In genomic region chr13:37361249-37361648, GRCm38 (mm10) we compare ENCODE assay signal across 24 mouse cellular contexts. TPM values are rescaled to one million over a fixed set of nuclear protein-coding genes. Genes with fewer than 3 reads are reported as not detected.
DNase-seq lines count a peak whose midpoint lies in the region; ATAC-seq and TF ChIP-seq lines count a peak whose summit lies in the region.
"Had no signal": no experiment of that assay in that cellular context is flagged by ENCODE, and none has a peak within 500 bp of the region (broad histone marks: within the 10 kb centered on the region; RNA-seq: fewer than 3 reads in every experiment).

No protein-coding gene starts in this region.

- no peak overlapping the region for H3K27ac ChIP-seq in forebrain, postnatal 0 days (ENCODE audit: low read depth, low read length)
- no peak overlapping the region for H3K27ac ChIP-seq in forebrain, embryonic 12.5 days
- H3K27ac ChIP-seq in lung, embryonic 14.5 days (ENCODE audit: low read depth): peak overlapping the region; percentile 77; the same call in 1 of the 2 replicates
- H3K27ac ChIP-seq: hindbrain, embryonic 14.5 days; limb, embryonic 12.5 days; liver, embryonic 15.5 days; midbrain, embryonic 15.5 days had no signal

- ATAC-seq in forebrain, postnatal 0 days: no peak
- no peak for ATAC-seq in forebrain, embryonic 12.5 days (ENCODE audit: low FRiP score)
- ATAC-seq in lung, embryonic 14.5 days (ENCODE audit: insufficient read depth): peak; percentile 90
- ATAC-seq: activated CD4-positive, CD25-positive, alpha-beta regulatory T cell, adult 4 months; midbrain, embryonic 15.5 days; Patski had no signal

- no peak overlapping the region for H3K9ac ChIP-seq in forebrain, postnatal 0 days
- no peak overlapping the region for H3K9ac ChIP-seq in forebrain, embryonic 12.5 days
- no peak overlapping the region for H3K9ac ChIP-seq in lung, embryonic 14.5 days
- H3K9ac ChIP-seq: hindbrain, embryonic 14.5 days; limb, embryonic 12.5 days; liver, embryonic 15.5 days; midbrain, embryonic 15.5 days had no signal

- no peaks in the 10 kb centered on the region for H3K36me3 ChIP-seq in forebrain, postnatal 0 days (ENCODE audit: insufficient read depth)
- H3K36me3 ChIP-seq in forebrain, embryonic 12.5 days (replicated peaks): no peaks in the 10 kb centered on the region
- no peaks in the 10 kb centered on the region for H3K36me3 ChIP-seq in lung, embryonic 14.5 days (ENCODE audit: insufficient read depth)
- H3K36me3 ChIP-seq: limb, embryonic 12.5 days; liver, embryonic 15.5 days; midbrain, embryonic 15.5 days had no signal

- no peak overlapping the region for H3K4me3 ChIP-seq in forebrain, postnatal 0 days (ENCODE audit: low read depth, low read length)
- no peak overlapping the region for H3K4me3 ChIP-seq in forebrain, embryonic 12.5 days (replicated peaks)
- no peak overlapping the region for H3K4me3 ChIP-seq in lung, embryonic 14.5 days (ENCODE audit: low read depth, low read length)
- H3K4me3 ChIP-seq: left cerebral cortex, adult 2 months; limb, embryonic 12.5 days; liver, embryonic 15.5 days; midbrain, embryonic 15.5 days; myocyte had no signal

- no peaks in the 10 kb centered on the region for H3K27me3 ChIP-seq in forebrain, postnatal 0 days (ENCODE audit: insufficient read depth, low read length)
- no peaks in the 10 kb centered on the region for H3K27me3 ChIP-seq in forebrain, embryonic 12.5 days
- no peaks in the 10 kb centered on the region for H3K27me3 ChIP-seq in lung, embryonic 14.5 days (ENCODE audit: insufficient read depth, low read length)
- H3K27me3 ChIP-seq: limb, embryonic 12.5 days; liver, embryonic 15.5 days; midbrain, embryonic 15.5 days had no signal

- H3K9me3 ChIP-seq in forebrain, postnatal 0 days (ENCODE audit: low read length): no peaks in the 10 kb centered on the region
- H3K9me3 ChIP-seq in forebrain, embryonic 12.5 days: no peaks in the 10 kb centered on the region
- no peaks in the 10 kb centered on the region for H3K9me3 ChIP-seq in lung, embryonic 14.5 days (ENCODE audit: low read depth, low read length)
- H3K9me3 ChIP-seq: limb, embryonic 12.5 days; liver, embryonic 15.5 days; midbrain, embryonic 15.5 days had no signal

- H3K4me1 ChIP-seq in forebrain, postnatal 0 days (ENCODE audit: insufficient read depth): no peaks in the 10 kb centered on the region
- no peaks in the 10 kb centered on the region for H3K4me1 ChIP-seq in forebrain, embryonic 12.5 days
- no peaks in the 10 kb centered on the region for H3K4me1 ChIP-seq in lung, embryonic 14.5 days (ENCODE audit: insufficient read depth)
- H3K4me1 ChIP-seq: limb, embryonic 12.5 days; liver, embryonic 15.5 days; midbrain, embryonic 15.5 days had no signal

- peak; percentile 18 for DNase-seq in forebrain, postnatal 0 days
- DNase-seq in lung, embryonic 14.5 days: peak; percentile 95
- DNase-seq in lung, postnatal 14 days: no peak
- DNase-seq in brain, adult 2 months (ENCODE audit: low read depth, low spot score): peak; percentile 38
- peak; percentile 34 for DNase-seq in lung, postnatal 25 days (ENCODE audit: low spot score)
- DNase-seq in cerebellum, adult 18-20 months: no peak
- no peak for DNase-seq in B cell, adult 2 months
- DNase-seq: adrenal gland, postnatal 14 days; cerebellum, adult 11-12 months; cerebellum, postnatal 25 days; gastrocnemius, postnatal 14 days; heart, postnatal 14 days; kidney, adult 9 months; kidney, postnatal 25 days; thymus, postnatal 14 days had no signal

- no peak overlapping the region for H3K4me2 ChIP-seq in forebrain, postnatal 0 days (ENCODE audit: low read depth)
- H3K4me2 ChIP-seq in forebrain, embryonic 12.5 days: no peak overlapping the region
- H3K4me2 ChIP-seq in lung, embryonic 14.5 days: no peak overlapping the region
- H3K4me2 ChIP-seq: hindbrain, embryonic 14.5 days; limb, embryonic 12.5 days; liver, embryonic 15.5 days; midbrain, embryonic 15.5 days had no signal

- TF ChIP-seq CTCF in forebrain, postnatal 0 days (IDR thresholded peaks at IDR 0.05; ENCODE audit: low read depth): no peak
- no peak for TF ChIP-seq CTCF in lung, embryonic 14.5 days (IDR thresholded peaks at IDR 0.05; ENCODE audit: low read depth)

- WGBS in forebrain, postnatal 0 days: 38% methylated on average over 1 of the region's 1 CpGs
- 85% methylated on average over 1 of the region's 1 CpGs for WGBS in forebrain, embryonic 12.5 days
- WGBS in lung, embryonic 14.5 days: 30% methylated on average over 1 of the region's 1 CpGs

RNA-seq across cellular contexts. Expression of gene Ly86, which starts 16.2 kb away (rescaled TPM):
- total RNA-seq in forebrain, postnatal 0 days (2014; rRNA removed): 3.1 and 5.2 TPM in 2 replicates
- 11.3 and 11.6 TPM in 2 replicates for polyA plus RNA-seq in forebrain, postnatal 0 days (2015; fragmentation: Nextera tagmentation; extraction: Ambion mirVana)
- polyA plus RNA-seq in forebrain, embryonic 12.5 days (2016; fragmentation: Nextera tagmentation; extraction: Ambion mirVana): 4.6 and 5.4 TPM in 2 replicates
- 11.9 and 15.1 TPM in 2 replicates for polyA plus RNA-seq in lung, embryonic 14.5 days (2014; fragmentation: Nextera tagmentation; extraction: Ambion mirVana)
- polyA plus RNA-seq: myocyte, Patski had no signal

Comparison
In these comparisons a context has a peak if more than half of its experiments do, and no peak if none do; other contexts are left out.
1. DNase-seq: peak in forebrain, postnatal 0 days (single experiment), lung, embryonic 14.5 days (single experiment), brain, adult 2 months (single experiment) and lung, postnatal 25 days (single experiment); none in lung, postnatal 14 days (single experiment), cerebellum, adult 18-20 months (0 of 2) and B cell, adult 2 months (0 of 2).